ENCODE assay signal across 28 mouse cellular contexts in genomic region chr6:104080581-104080980, GRCm38 (mm10).
DNase-seq lines count a peak whose midpoint lies in the region; ATAC-seq and TF ChIP-seq lines count a peak whose summit lies in the region.
"Had no signal": no experiment of that assay in that cellular context is flagged by ENCODE, and none has a peak within 500 bp of the region (broad histone marks: within the 10 kb centered on the region; RNA-seq: fewer than 3 reads in every experiment).

No protein-coding gene starts in this region.

- no peak overlapping the region for H3K4me2 ChIP-seq in forebrain, embryonic 13.5 days
- no peak overlapping the region for H3K4me2 ChIP-seq in forebrain, embryonic 12.5 days
- H3K4me2 ChIP-seq in hindbrain, postnatal 0 days (ENCODE audit: low read depth, low read length) = no peak overlapping the region
- no peak overlapping the region for H3K4me2 ChIP-seq in hindbrain, embryonic 13.5 days
- H3K4me2 ChIP-seq: heart, embryonic 11.5 days; hindbrain, embryonic 12.5 days; kidney, embryonic 15.5 days; liver, embryonic 12.5 days; midbrain, embryonic 11.5 days; neural tube, embryonic 13.5 days had no signal

- no peaks in the 10 kb centered on the region for H3K9me3 ChIP-seq in forebrain, embryonic 13.5 days (replicated peaks)
- H3K9me3 ChIP-seq in forebrain, embryonic 12.5 days = no peaks in the 10 kb centered on the region
- H3K9me3 ChIP-seq in hindbrain, postnatal 0 days (ENCODE audit: low read length) = no peaks in the 10 kb centered on the region
- H3K9me3 ChIP-seq in hindbrain, embryonic 13.5 days = no peaks in the 10 kb centered on the region
- H3K9me3 ChIP-seq: hindbrain, embryonic 12.5 days; kidney, embryonic 15.5 days; liver, embryonic 12.5 days; neural tube, embryonic 13.5 days had no signal

- WGBS in forebrain, embryonic 13.5 days = 54% methylated on average over 3 of the region's 3 CpGs
- 68% methylated on average over 3 of the region's 3 CpGs for WGBS in forebrain, embryonic 12.5 days
- WGBS in hindbrain, postnatal 0 days = 53% methylated on average over 3 of the region's 3 CpGs
- WGBS in hindbrain, embryonic 13.5 days = 67% methylated on average over 3 of the region's 3 CpGs

- no peak overlapping the region for H3K27ac ChIP-seq in forebrain, embryonic 13.5 days
- no peak overlapping the region for H3K27ac ChIP-seq in forebrain, embryonic 12.5 days
- no peak overlapping the region for H3K27ac ChIP-seq in hindbrain, postnatal 0 days
- H3K27ac ChIP-seq in hindbrain, embryonic 13.5 days = no peak overlapping the region
- H3K27ac ChIP-seq: gastrocnemius, adult 2 months; hindbrain, embryonic 12.5 days; kidney, embryonic 15.5 days; layer of hippocampus, adult 2 months; left cerebral cortex, adult 2 months; liver, embryonic 12.5 days; neural tube, embryonic 13.5 days had no signal

- H3K9ac ChIP-seq in forebrain, embryonic 13.5 days = no peak overlapping the region
- no peak overlapping the region for H3K9ac ChIP-seq in forebrain, embryonic 12.5 days
- H3K9ac ChIP-seq in hindbrain, postnatal 0 days (replicated peaks; ENCODE audit: low read length) = no peak overlapping the region
- H3K9ac ChIP-seq in hindbrain, embryonic 13.5 days = no peak overlapping the region
- H3K9ac ChIP-seq: hindbrain, embryonic 12.5 days; kidney, embryonic 15.5 days; liver, embryonic 12.5 days; liver, postnatal 0 days; neural tube, embryonic 13.5 days had no signal

- TF ChIP-seq CTCF in hindbrain, postnatal 0 days (IDR thresholded peaks at IDR 0.05; ENCODE audit: low read depth) = peak; percentile 13; the same call in 1 of the 2 replicates
- TF ChIP-seq CTCF in brain, embryonic 14.5 days (IDR thresholded peaks at IDR 0.05; ENCODE audit: borderline replicate concordance, extremely low read depth, insufficient read depth, insufficient read length) = no peak

- H3K4me1 ChIP-seq in forebrain, embryonic 13.5 days = no peaks in the 10 kb centered on the region
- no peaks in the 10 kb centered on the region for H3K4me1 ChIP-seq in forebrain, embryonic 12.5 days
- H3K4me1 ChIP-seq in hindbrain, postnatal 0 days (ENCODE audit: insufficient read depth, low read length) = no peaks in the 10 kb centered on the region
- H3K4me1 ChIP-seq in hindbrain, embryonic 13.5 days (replicated peaks) = no peaks in the 10 kb centered on the region
- H3K4me1 ChIP-seq: hindbrain, embryonic 12.5 days; kidney, embryonic 15.5 days; liver, embryonic 12.5 days; neural tube, embryonic 13.5 days had no signal

- H3K4me3 ChIP-seq in forebrain, embryonic 13.5 days = no peak overlapping the region
- H3K4me3 ChIP-seq in forebrain, embryonic 12.5 days (replicated peaks) = no peak overlapping the region
- H3K4me3 ChIP-seq in hindbrain, postnatal 0 days (ENCODE audit: low read length) = no peak overlapping the region
- no peak overlapping the region for H3K4me3 ChIP-seq in hindbrain, embryonic 13.5 days
- H3K4me3 ChIP-seq: gastrocnemius, adult 2 months; hindbrain, embryonic 12.5 days; kidney, embryonic 15.5 days; layer of hippocampus, adult 2 months; left cerebral cortex, adult 2 months; liver, embryonic 12.5 days; neural tube, embryonic 13.5 days had no signal

- no peaks in the 10 kb centered on the region for H3K36me3 ChIP-seq in forebrain, embryonic 13.5 days (ENCODE audit: poor library complexity, severe bottlenecking)
- no peaks in the 10 kb centered on the region for H3K36me3 ChIP-seq in forebrain, embryonic 12.5 days (replicated peaks)
- no peaks in the 10 kb centered on the region for H3K36me3 ChIP-seq in hindbrain, postnatal 0 days (ENCODE audit: insufficient read depth, low read length)
- no peaks in the 10 kb centered on the region for H3K36me3 ChIP-seq in hindbrain, embryonic 13.5 days
- H3K36me3 ChIP-seq: hindbrain, embryonic 12.5 days; kidney, embryonic 15.5 days; liver, embryonic 12.5 days; neural tube, embryonic 13.5 days had no signal

- H3K27me3 ChIP-seq in forebrain, embryonic 13.5 days = no peaks in the 10 kb centered on the region
- H3K27me3 ChIP-seq in forebrain, embryonic 12.5 days = no peaks in the 10 kb centered on the region
- no peaks in the 10 kb centered on the region for H3K27me3 ChIP-seq in hindbrain, postnatal 0 days (ENCODE audit: insufficient read depth, low read length)
- no peaks in the 10 kb centered on the region for H3K27me3 ChIP-seq in hindbrain, embryonic 13.5 days
- H3K27me3 ChIP-seq: hindbrain, embryonic 12.5 days; kidney, embryonic 15.5 days; liver, embryonic 12.5 days; neural tube, embryonic 13.5 days had no signal

- peak; percentile 33; the same call in 1 of the 2 replicates for ATAC-seq in forebrain, embryonic 13.5 days
- no peak for ATAC-seq in forebrain, embryonic 12.5 days (ENCODE audit: low FRiP score)
- ATAC-seq in hindbrain, postnatal 0 days = peak; percentile 56
- no peak for ATAC-seq in hindbrain, embryonic 13.5 days (ENCODE audit: low FRiP score)
- ATAC-seq: CD4-positive, CD25-positive, alpha-beta regulatory T cell, adult 4 months; liver, embryonic 12.5 days; liver, postnatal 0 days had no signal

- peak; percentile 51 for DNase-seq in hindbrain, postnatal 0 days (ENCODE audit: low spot score)
- DNase-seq in brain, embryonic 14.5 days (ENCODE audit: low read depth) = peak; percentile 52
- DNase-seq in retina, embryonic 14.5 days (ENCODE audit: low spot score) = peak; percentile 35
- DNase-seq in lung, postnatal 10 days = no peak
- DNase-seq: adrenal gland, adult 2 months; adrenal gland, postnatal 36 days; cerebellum, adult 2 months; gastrocnemius, adult 2 months; gastrocnemius, postnatal 36 days; heart, adult 18-20 months; heart, postnatal 36 days; kidney, adult 18-20 months; kidney, postnatal 25 days; liver, postnatal 0 days; right cerebral cortex, postnatal 14 days; thymus, postnatal 4 days had no signal

- TF ChIP-seq POLR2A in brain, embryonic 14.5 days (IDR thresholded peaks at IDR 0.05; ENCODE audit: borderline replicate concordance, extremely low read depth, insufficient read depth, insufficient read length, poor library complexity, severe bottlenecking) = no peak

Comparison
In these comparisons a context has a peak if more than half of its experiments do, and no peak if none do; other contexts are left out.
1. ATAC-seq: peak in forebrain, embryonic 13.5 days (single experiment) and hindbrain, postnatal 0 days (single experiment); none in forebrain, embryonic 12.5 days (single experiment) and hindbrain, embryonic 13.5 days (single experiment).